In the genomic region with DNA sequence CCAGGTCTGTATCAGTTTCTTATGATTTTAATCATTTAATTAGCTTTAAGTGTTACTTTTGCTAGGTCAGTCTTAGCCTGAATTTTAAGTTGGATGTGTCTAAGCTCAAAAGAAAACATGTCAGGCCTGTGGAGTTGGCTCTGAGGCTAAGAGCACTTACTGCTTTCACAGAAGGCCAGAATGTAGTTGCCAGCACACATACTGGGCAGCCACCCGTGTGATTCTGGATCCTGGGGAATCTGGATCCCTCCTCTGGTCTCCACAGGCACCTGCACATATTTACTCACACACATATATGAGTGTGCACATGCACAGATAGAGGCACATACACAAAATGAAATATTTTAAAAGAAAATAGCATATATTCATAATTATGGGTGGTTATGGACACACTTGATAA, we compare ENCODE assay signal across 32 mouse cellular contexts. TPM values are rescaled to one million over a fixed set of nuclear protein-coding genes. Genes with fewer than 3 reads are reported as not detected.
"Had no signal": no experiment of that assay in that cellular context is flagged by ENCODE, and none has a peak within 500 bp of the region (broad histone marks: within the 10 kb centered on the region; RNA-seq: fewer than 3 reads in every experiment).

No protein-coding gene starts in this region.

- ATAC-seq: hindbrain, postnatal 0 days; intestine, embryonic 15.5 days; intestine, postnatal 0 days; liver, postnatal 0 days had no signal

- DNase-seq: gastrocnemius, postnatal 14 days; gastrocnemius, postnatal 36 days; heart, adult 11 months; heart, adult 2 months; heart, postnatal 14 days; heart, postnatal 36 days; kidney, adult 18-20 months; kidney, adult 8-10 months; kidney, postnatal 10 days; kidney, postnatal 25 days; kidney, postnatal 4 days; liver; liver, embryonic 13.5 days; liver, postnatal 0 days had no signal

RNA-seq across cellular contexts. Expression of gene Gm11096, which starts 55.1 kb away (rescaled TPM):
- polyA plus RNA-seq: gonadal fat pad, adult 2 months; heart, adult 2 months; heart, embryonic 11.5 days; heart, embryonic 13.5 days; heart, embryonic 15.5 days; heart, postnatal 0 days; hindbrain, embryonic 11.5 days; hindbrain, embryonic 13.5 days; hindbrain, embryonic 15.5 days; hindbrain, postnatal 0 days; intestine, embryonic 15.5 days; intestine, postnatal 0 days; kidney, embryonic 14.5 days; kidney, embryonic 16.5 days; limb, embryonic 10.5 days; limb, embryonic 12.5 days; limb, embryonic 14.5 days; liver, embryonic 11.5 days; liver, embryonic 13.5 days; liver, embryonic 15.5 days; liver, postnatal 0 days had no signal
